Mouse (Mus musculus) bone marrow macrophage, adult 2 months (primary cell): ENCODE data around the gene Vav2. TPM values are rescaled to one million over a fixed set of nuclear protein-coding genes. Genes with fewer than 3 reads are reported as not detected.

Experiments
- H3K27ac ChIP-seq: 2 replicates; pipeline ENCODE4 v1.5.1; 2012; ENCODE audit warnings: low read depth, low read length; ENCODE audit not compliant: insufficient read depth
- H3K4me1 ChIP-seq: 2 replicates; pipeline ENCODE4 v1.6.1; 2012; ENCODE audit warnings: low read length; ENCODE audit not compliant: control insufficient read depth, insufficient read depth
- H3K4me3 ChIP-seq: 2 replicates; pipeline ENCODE4 v1.5.1; 2012; ENCODE audit warnings: mild to moderate bottlenecking, low read length, moderate library complexity; ENCODE audit not compliant: insufficient read depth
- CTCF ChIP-seq: IDR thresholded peaks from 2 replicates; pipeline ENCODE4 v1.5.1; 2012; ENCODE audit warnings: low read depth, mild to moderate bottlenecking, low read length, moderate library complexity
- POLR2A ChIP-seq: IDR thresholded peaks from 2 replicates; pipeline ENCODE4 v1.6.1; 2012; ENCODE audit warnings: mild to moderate bottlenecking, low read depth, low read length, borderline replicate concordance
- polyA plus RNA-seq: library from polyadenylated mRNA; stranded (reverse); fragments of >200 nt; gene quantifications from 2 replicates; pipeline ENCODE4 v1.2.4, GENCODE M21; 2012; ENCODE audit not compliant: missing spikeins, insufficient read depth, insufficient read length

Gene Vav2
- polyA plus RNA-seq, 1 experiment: 16.3 TPM

DNA sequence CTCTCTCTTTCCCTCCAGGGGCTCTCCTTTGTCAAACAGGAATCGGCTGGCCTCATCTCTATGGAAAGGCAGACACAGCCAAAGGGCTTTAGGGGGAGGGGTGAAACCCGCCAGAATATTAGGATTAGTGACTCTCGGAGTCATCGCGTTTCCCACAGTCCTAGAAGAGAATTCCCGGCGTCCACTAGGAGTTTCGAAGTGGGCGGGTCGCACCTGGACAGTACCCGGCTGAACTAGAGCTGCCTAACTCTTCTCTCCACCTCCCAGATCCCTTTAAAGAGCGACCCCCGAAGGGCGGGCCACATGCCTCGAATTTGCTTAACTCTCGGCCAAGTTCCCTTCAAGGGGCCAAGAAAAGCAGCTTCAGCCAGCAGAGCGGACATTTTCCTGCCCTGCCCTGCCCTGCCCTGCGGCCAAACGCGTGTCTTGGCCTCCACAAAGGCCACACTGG lies 1.6 kb downstream of the Vav2 start:
- H3K4me1 ChIP-seq: peaks cover 10% of the 10 kb centered on the region
- no peak overlapping the region for H3K27ac ChIP-seq
- no peak for TF ChIP-seq POLR2A
- no peak for TF ChIP-seq CTCF
- H3K4me3 ChIP-seq: peak overlapping the region; percentile 92

DNA sequence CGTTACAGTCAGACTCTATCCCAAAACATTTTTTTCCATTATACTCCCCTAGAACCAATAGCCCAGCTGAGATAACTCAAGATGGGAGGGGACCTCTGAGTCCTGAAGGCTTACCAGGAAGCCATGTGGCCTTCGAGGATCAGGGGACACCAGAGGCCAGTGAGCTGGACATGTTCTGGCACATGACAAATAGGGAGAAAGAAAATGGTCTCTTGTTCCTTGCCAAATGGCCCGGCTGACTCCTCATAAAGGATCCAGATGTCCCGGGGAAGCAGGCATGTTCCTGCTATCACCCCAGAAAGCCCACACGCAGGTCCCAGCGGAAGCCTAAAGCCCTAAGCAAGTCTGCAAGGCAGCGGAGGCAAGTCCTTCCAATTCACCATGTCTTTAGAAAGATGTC lies 3.2 kb downstream of the Vav2 start:
- no peak for TF ChIP-seq POLR2A
- TF ChIP-seq CTCF: no peak
- H3K4me3 ChIP-seq: no peak overlapping the region
- H3K27ac ChIP-seq: no peak overlapping the region
- peaks cover 24% of the 10 kb centered on the region for H3K4me1 ChIP-seq

GRCm38 (mm10) chr2:27421293-27422068 lies 5.4 kb downstream of the Vav2 start:
- H3K4me1 ChIP-seq: peaks cover 38% of the 10 kb centered on the region
- H3K4me3 ChIP-seq: no peak overlapping the region
- no peak for TF ChIP-seq POLR2A
- no peak for TF ChIP-seq CTCF
- H3K27ac ChIP-seq: no peak overlapping the region

DNA sequence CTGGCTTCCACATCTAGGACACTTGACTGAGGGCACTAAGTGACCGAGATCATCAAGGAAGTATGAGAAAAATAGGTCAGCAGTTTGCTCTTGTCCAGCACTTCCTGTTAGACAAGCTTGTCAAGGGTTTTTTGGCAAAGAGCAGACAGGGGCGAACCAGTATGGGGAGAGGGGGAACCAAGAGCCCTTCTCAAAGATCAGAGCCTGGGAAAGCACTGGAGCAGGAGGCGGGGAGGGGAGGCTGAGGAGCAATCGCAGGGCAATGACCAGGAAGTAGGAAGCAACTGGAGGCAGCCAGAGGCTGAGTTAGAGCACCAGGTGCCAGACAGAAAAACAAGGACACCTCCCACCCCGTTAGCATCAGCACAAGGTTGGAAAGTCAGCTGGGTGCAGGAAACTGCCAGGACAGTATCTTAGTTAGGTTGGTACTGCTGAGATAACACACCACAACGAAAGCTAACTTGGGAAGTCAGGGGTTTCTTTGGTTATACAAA lies 8.2 kb downstream of the Vav2 start:
- H3K4me1 ChIP-seq: peaks cover 59% of the 10 kb centered on the region
- H3K4me3 ChIP-seq: 0 out of 2 replicates have a peak overlapping the region, but pooled peaks have one; percentile 7
- H3K27ac ChIP-seq: peak overlapping the region; percentile 83
- TF ChIP-seq CTCF (no peak), POLR2A (no peak)

DNA sequence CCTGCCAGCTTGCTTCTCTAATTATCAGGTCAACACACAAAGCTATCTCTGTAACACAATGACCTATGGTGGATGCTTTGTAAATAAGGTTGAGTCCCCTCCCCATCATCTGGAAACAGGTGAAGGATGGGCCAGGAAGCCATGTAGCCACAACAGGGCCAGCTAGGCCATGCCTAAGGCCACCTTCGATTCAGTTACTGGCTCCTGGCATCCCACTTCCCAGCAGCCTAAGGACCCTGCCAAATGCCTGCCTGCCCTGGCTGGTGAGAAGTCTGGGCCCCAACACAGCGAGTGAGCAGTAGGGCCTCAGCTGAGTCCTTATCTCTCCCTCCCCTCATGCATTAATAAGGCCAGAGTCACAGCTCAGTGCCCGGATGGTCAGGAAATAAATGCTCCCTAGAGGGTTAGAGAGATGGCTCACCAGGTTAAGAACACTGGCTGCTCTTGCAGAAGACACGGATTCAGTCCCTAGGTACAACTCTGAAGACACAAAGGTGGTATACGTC lies 9.1 kb downstream of the Vav2 start:
- peak overlapping the region; percentile 83 for H3K27ac ChIP-seq
- no peak overlapping the region for H3K4me3 ChIP-seq
- no peak for TF ChIP-seq POLR2A
- TF ChIP-seq CTCF: no peak
- H3K4me1 ChIP-seq: peaks cover 63% of the 10 kb centered on the region

- peaks cover 75% of the 10 kb centered on the region for H3K4me1 ChIP-seq
- H3K27ac ChIP-seq: no peak overlapping the region
- TF ChIP-seq POLR2A (no peak), CTCF (no peak)
- H3K4me3 ChIP-seq: no peak overlapping the region
These were observed 10.4 kb downstream of the Vav2 start for GRCm38 (mm10) chr2:27416425-27416824.

DNA sequence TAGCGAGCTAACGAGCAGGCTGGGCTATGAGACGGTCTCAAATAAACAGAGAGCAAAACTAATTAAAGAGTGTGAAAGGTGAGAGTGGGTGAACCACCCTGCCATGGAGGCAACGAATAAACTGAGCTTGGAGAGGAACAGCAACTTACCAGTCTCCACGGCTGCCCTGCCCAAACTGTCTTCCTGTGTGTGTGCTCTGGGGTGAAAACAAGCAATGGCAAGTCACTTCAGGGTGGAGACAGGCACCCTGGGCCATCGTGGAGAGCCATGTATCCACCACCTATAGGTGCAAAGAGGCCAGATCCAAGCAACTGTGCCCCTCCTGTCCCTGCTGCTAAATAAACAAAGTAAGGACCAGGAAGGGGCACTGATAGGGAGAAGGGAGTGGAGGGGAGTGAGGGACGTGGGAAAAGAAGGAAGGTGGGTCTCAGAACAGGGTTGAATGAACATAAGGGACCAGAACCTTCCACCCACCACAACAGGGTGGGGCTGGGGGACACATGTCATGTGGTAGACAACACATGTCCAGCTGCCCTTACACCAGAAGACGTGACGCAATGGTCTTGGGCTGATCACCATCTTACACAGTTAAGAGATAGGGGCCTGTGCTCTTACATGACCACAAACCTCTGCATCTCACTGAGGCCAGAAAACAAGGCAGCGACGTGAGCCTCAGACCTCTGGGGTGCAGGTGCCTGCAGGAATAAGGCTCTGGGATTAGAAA lies 11.6 kb downstream of the Vav2 start:
- no peak for TF ChIP-seq POLR2A
- no peak for TF ChIP-seq CTCF
- no peak overlapping the region for H3K27ac ChIP-seq
- H3K4me1 ChIP-seq: peaks cover 83% of the 10 kb centered on the region
- no peak overlapping the region for H3K4me3 ChIP-seq

DNA sequence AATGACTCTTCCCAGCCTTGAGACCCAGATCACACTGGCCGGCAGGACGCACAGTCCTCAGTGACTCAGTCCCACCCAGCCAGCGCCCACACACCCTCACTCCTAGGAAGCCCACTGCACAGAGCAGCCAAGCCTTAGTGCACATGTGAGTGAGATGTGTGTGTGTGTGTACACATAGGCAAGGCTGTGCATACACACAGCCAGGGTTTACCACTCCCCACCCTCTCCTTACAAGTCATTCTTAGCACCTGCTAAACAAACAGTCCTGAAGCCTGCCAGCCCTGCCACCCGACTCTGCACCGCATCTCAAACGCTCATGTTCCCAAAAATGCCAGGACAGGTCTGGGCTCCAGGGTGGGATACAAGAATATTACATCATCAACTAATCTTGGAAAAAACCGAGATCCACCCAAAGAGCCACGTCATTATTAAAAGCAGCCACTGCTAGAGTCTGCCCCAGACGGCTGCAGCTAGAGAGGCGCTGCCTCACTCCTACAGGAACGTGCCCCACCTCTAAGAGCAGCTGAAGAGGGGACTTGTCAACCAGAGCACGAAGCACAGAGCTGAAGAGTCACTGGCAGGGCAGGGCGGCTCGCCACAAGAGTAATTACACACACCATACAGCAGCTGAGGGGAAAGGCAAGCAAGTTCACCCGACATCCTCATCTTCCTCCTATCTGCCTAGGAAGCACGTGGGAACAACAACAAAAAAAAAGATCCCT lies 12.7 kb downstream of the Vav2 start:
- Histone ChIP-seq H3K27ac (no peak overlapping the region), H3K4me3 (no peak overlapping the region), H3K4me1 (peaks cover 73% of the 10 kb centered on the region)
- TF ChIP-seq POLR2A: no peak
- no peak for TF ChIP-seq CTCF

DNA sequence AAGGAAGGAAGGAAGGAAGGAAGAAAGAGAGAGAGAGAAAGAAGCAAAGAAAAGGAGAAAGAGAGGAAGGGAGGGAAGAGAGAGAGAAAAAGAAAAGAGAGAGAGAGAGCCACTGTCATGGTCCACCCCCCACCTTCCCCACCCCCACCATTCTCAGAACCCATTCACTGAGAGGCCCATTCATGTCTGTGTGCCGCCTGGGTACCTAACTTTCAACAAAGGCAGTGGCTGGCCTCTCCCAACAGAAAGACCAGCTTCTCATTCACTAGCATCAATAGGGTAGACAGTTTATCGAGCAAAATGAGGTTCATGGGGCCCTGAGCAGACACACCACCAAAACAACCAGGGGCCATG lies 13.3 kb downstream of the Vav2 start:
- H3K27ac ChIP-seq: no peak overlapping the region
- TF ChIP-seq CTCF (no peak), POLR2A (no peak)
- H3K4me1 ChIP-seq: peaks cover 70% of the 10 kb centered on the region
- no peak overlapping the region for H3K4me3 ChIP-seq

GRCm38 (mm10) chr2:27412245-27412800 lies 14.5 kb downstream of the Vav2 start:
- Histone ChIP-seq H3K27ac (peak overlapping the region; percentile 58), H3K4me1 (peaks cover 59% of the 10 kb centered on the region), H3K4me3 (no peak overlapping the region)
- TF ChIP-seq CTCF (no peak), POLR2A (no peak)
